ENCODE assay signal across 14 mouse cellular contexts in genomic region chr9:33407517-33407916, GRCm38 (mm10).
"Had no signal": no experiment of that assay in that cellular context is flagged by ENCODE, and none has a peak within 500 bp of the region (broad histone marks: within the 10 kb centered on the region; RNA-seq: fewer than 3 reads in every experiment).

No protein-coding gene starts in this region.

- DNase-seq: retina, postnatal 1 day; right cerebral cortex, adult 18-20 months; right cerebral cortex, postnatal 14 days; right cerebral cortex, postnatal 25 days; right cerebral cortex, postnatal 4 days; spleen, adult 18-20 months; thymus, adult 18-20 months; thymus, adult 2 months; thymus, postnatal 14 days; thymus, postnatal 25 days; thymus, postnatal 36 days; thymus, postnatal 4 days had no signal

- H3K27me3 ChIP-seq: neural tube, embryonic 15.5 days; stomach, embryonic 15.5 days had no signal
